Mouse (Mus musculus): ENCODE measurements around the gene Abca17. TPM values are rescaled to one million over a fixed set of nuclear protein-coding genes. Genes with fewer than 3 reads are reported as not detected.

Abca17 gene
- polyA plus RNA-seq, 1 experiment: not detected

- no peaks in the 10 kb centered on the region for H3K4me1 ChIP-seq (ENCODE audit: control insufficient read depth, insufficient read depth, low read length)
Observed at GRCm38 (mm10) chr17:24236921-24237320, 113.9 kb downstream of the Abca17 start.

GRCm38 (mm10) chr17:24236479-24236878, 114.4 kb downstream of the Abca17 start:
- 98% methylated on average over 1 of the region's 1 CpGs for WGBS
- H3K4me3 ChIP-seq (ENCODE audit: insufficient read depth, low read depth, low read length): no peak overlapping the region
- TF ChIP-seq CTCF (IDR thresholded peaks at IDR 0.05; ENCODE audit: insufficient read depth, low read depth, low read length): no peak
- no peaks in the 10 kb centered on the region for H3K4me1 ChIP-seq (ENCODE audit: control insufficient read depth, insufficient read depth, low read length)
- H3K27ac ChIP-seq (ENCODE audit: insufficient read depth, low read depth, low read length): no peak overlapping the region

More at GRCm38 (mm10) chr17:24236921-24237320, 113.9 kb downstream of the Abca17 start:
- TF ChIP-seq POLR2A (IDR thresholded peaks at IDR 0.05; ENCODE audit: insufficient read depth, low read depth, low read length) (no peak), CTCF (IDR thresholded peaks at IDR 0.05; ENCODE audit: insufficient read depth, low read depth, low read length) (no peak)
- 95% methylated on average over 7 of the region's 7 CpGs for WGBS
- Histone ChIP-seq H3K27ac (ENCODE audit: insufficient read depth, low read depth, low read length) (no peak overlapping the region), H3K4me3 (ENCODE audit: insufficient read depth, low read depth, low read length) (no peak overlapping the region)

GRCm38 (mm10) chr17:24227941-24228340, 122.9 kb downstream of the Abca17 start:
- no peaks in the 10 kb centered on the region for H3K4me1 ChIP-seq (ENCODE audit: control insufficient read depth, insufficient read depth, low read length)
- H3K27ac ChIP-seq (ENCODE audit: insufficient read depth, low read depth, low read length): no peak overlapping the region
- 90% methylated on average over 7 of the region's 7 CpGs for WGBS
- TF ChIP-seq POLR2A (IDR thresholded peaks at IDR 0.05; ENCODE audit: insufficient read depth, low read depth, low read length) (no peak), CTCF (IDR thresholded peaks at IDR 0.05; ENCODE audit: insufficient read depth, low read depth, low read length) (no peak)
- H3K4me3 ChIP-seq (ENCODE audit: insufficient read depth, low read depth, low read length): no peak overlapping the region

- H3K4me3 ChIP-seq (ENCODE audit: insufficient read depth, low read depth, low read length): no peak overlapping the region
- H3K4me1 ChIP-seq (ENCODE audit: control insufficient read depth, insufficient read depth, low read length): no peaks in the 10 kb centered on the region
- WGBS: 86% methylated on average over 8 of the region's 8 CpGs
- H3K27ac ChIP-seq (ENCODE audit: insufficient read depth, low read depth, low read length): no peak overlapping the region
- no peak for TF ChIP-seq POLR2A (IDR thresholded peaks at IDR 0.05; ENCODE audit: insufficient read depth, low read depth, low read length)
- no peak for TF ChIP-seq CTCF (IDR thresholded peaks at IDR 0.05; ENCODE audit: insufficient read depth, low read depth, low read length)
Observed at GRCm38 (mm10) chr17:24226721-24227120, 124.1 kb downstream of the Abca17 start.

GRCm38 (mm10) chr17:24225851-24226250, 125.0 kb downstream of the Abca17 start:
- TF ChIP-seq POLR2A (IDR thresholded peaks at IDR 0.05; ENCODE audit: insufficient read depth, low read depth, low read length): no peak
- TF ChIP-seq CTCF (IDR thresholded peaks at IDR 0.05; ENCODE audit: insufficient read depth, low read depth, low read length): no peak
- WGBS: 92% methylated on average over 5 of the region's 5 CpGs
- no peak overlapping the region for H3K4me3 ChIP-seq (ENCODE audit: insufficient read depth, low read depth, low read length)

GRCm38 (mm10) chr17:24224741-24225140, 126.1 kb downstream of the Abca17 start:
- H3K27ac ChIP-seq (ENCODE audit: insufficient read depth, low read depth, low read length): no peak overlapping the region
- no peak overlapping the region for H3K4me3 ChIP-seq (ENCODE audit: insufficient read depth, low read depth, low read length)
- WGBS: 88% methylated on average over 10 of the region's 10 CpGs
- TF ChIP-seq CTCF (IDR thresholded peaks at IDR 0.05; ENCODE audit: insufficient read depth, low read depth, low read length) (no peak), POLR2A (IDR thresholded peaks at IDR 0.05; ENCODE audit: insufficient read depth, low read depth, low read length) (no peak)
- H3K4me1 ChIP-seq (ENCODE audit: control insufficient read depth, insufficient read depth, low read length): peaks cover 6% of the 10 kb centered on the region

More at GRCm38 (mm10) chr17:24225851-24226250, 125.0 kb downstream of the Abca17 start:
- Histone ChIP-seq H3K4me1 (ENCODE audit: control insufficient read depth, insufficient read depth, low read length) (0 out of 2 replicates have a peak, but pooled peaks cover 2% of the 10 kb centered on the region), H3K27ac (ENCODE audit: insufficient read depth, low read depth, low read length) (no peak overlapping the region)

- 96% methylated on average over 5 of the region's 5 CpGs for WGBS
- Histone ChIP-seq H3K4me1 (ENCODE audit: control insufficient read depth, insufficient read depth, low read length) (peaks cover 10% of the 10 kb centered on the region), H3K4me3 (ENCODE audit: insufficient read depth, low read depth, low read length) (no peak overlapping the region), H3K27ac (ENCODE audit: insufficient read depth, low read depth, low read length) (no peak overlapping the region)
- TF ChIP-seq POLR2A (IDR thresholded peaks at IDR 0.05; ENCODE audit: insufficient read depth, low read depth, low read length) (no peak), CTCF (IDR thresholded peaks at IDR 0.05; ENCODE audit: insufficient read depth, low read depth, low read length) (no peak)
Observed at GRCm38 (mm10) chr17:24223513-24223912, 127.4 kb downstream of the Abca17 start.

- Histone ChIP-seq H3K27ac (ENCODE audit: insufficient read depth, low read depth, low read length) (no peak overlapping the region), H3K4me3 (ENCODE audit: insufficient read depth, low read depth, low read length) (no peak overlapping the region), H3K4me1 (ENCODE audit: control insufficient read depth, insufficient read depth, low read length) (peaks cover 10% of the 10 kb centered on the region)
- WGBS: 85% methylated on average over 6 of the region's 6 CpGs
- no peak for TF ChIP-seq POLR2A (IDR thresholded peaks at IDR 0.05; ENCODE audit: insufficient read depth, low read depth, low read length)
- no peak for TF ChIP-seq CTCF (IDR thresholded peaks at IDR 0.05; ENCODE audit: insufficient read depth, low read depth, low read length)
Observed at GRCm38 (mm10) chr17:24222653-24223052, 128.2 kb downstream of the Abca17 start.

- peaks cover 10% of the 10 kb centered on the region for H3K4me1 ChIP-seq (ENCODE audit: control insufficient read depth, insufficient read depth, low read length)
- H3K27ac ChIP-seq (ENCODE audit: insufficient read depth, low read depth, low read length): peak within 1 kb of the TSS; percentile 27
- 6% methylated on average over 41 of the region's 41 CpGs for WGBS
- TF ChIP-seq CTCF (IDR thresholded peaks at IDR 0.05; ENCODE audit: insufficient read depth, low read depth, low read length) (no peak), POLR2A (IDR thresholded peaks at IDR 0.05; ENCODE audit: insufficient read depth, low read depth, low read length) (no peak)
- H3K4me3 ChIP-seq (ENCODE audit: insufficient read depth, low read depth, low read length): peak within 1 kb of the TSS; percentile 88
Observed at GRCm38 (mm10) chr17:24220435-24221411, 130.1 kb downstream of the Abca17 start, which contains the start of gene Tedc2. Gene Tedc2, minus strand, starts transcription at chr17:24220851.
